Mouse (Mus musculus) layer of hippocampus, adult 18-20 months (tissue): Measurements from ENCODE around the gene Usp54. TPM values are rescaled to one million over a fixed set of nuclear protein-coding genes. Genes with fewer than 3 reads are reported as not detected.
"Not testable (repeated sequence)": the region's sequence is repeated elsewhere in the genome, so short reads cannot be mapped to it uniquely, and the experiment has no call there.

Experiments
- DNase-seq, 2 experiments: peaks; one replicate each; pipeline ENCODE4 v3.0.0; 2022; ENCODE audit warnings: low spot score in 2 of 2
- total RNA-seq, 2 experiments: library from RNA; stranded (reverse); gene quantifications; 2 replicates each; pipeline ENCODE4 v1.2.3; 2021

Gene Usp54
- total RNA-seq, 2 experiments from 2014 or later = 58.7 to 59.4 TPM

DNA sequence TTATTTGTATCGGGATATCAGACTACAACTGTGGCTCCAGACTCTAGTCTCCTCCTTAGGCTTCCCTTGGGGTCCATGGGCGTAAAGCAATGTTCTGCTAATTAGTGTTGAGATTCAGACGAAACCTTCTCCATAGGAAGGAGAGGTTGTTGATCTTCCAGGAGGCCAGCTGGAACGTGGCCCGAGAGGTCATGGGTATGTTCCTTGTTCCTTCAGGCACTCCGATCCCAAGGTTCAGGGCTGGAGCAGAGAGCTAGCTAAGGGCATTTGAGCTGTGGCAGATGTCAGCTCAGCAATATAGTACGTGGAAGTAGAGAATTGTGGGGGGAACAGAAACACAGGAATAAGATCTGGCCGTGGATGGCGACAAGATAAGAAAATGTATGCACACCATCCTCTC lies 14.9 kb upstream of the Usp54 start:
- no peak for DNase-seq

DNA sequence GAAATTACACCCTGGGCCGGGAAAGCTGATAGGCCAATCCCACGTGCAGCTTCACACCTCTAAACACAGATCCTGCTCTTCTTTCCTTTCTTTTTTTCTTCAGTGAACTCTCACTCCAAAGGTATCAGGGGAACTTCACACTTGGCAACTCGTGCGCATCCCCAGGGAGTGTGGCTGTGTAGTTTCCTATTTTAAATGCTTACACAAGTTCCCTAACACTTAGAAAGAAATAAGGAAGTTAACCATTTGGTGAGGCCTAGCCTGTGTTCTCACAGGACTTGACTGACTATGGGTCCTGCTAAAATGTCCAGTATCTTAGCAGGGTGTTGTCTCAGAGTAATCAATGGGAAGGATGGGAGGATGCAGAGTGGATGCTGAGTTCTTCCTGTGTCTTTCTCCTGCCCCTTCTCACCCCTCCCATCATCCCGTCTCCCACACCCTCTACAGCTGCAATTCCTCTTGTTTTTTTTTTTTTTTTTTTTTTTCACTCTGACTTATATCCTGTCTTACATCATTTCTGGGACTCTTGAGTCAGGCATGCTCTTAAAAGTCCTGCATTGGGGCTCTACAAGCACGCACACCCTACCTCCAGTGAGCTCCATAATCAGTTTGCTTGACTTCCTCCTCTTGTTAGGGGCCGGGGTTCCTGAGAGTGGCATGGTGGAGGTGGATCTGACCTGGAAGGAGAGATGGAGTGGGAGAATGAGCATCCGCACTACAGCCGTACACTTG lies 14.0 kb upstream of the Usp54 start:
- DNase-seq = no peak

GRCm38 (mm10) chr14:20651722-20652256 lies 10.9 kb upstream of the Usp54 start:
- DNase-seq = no peak

DNA sequence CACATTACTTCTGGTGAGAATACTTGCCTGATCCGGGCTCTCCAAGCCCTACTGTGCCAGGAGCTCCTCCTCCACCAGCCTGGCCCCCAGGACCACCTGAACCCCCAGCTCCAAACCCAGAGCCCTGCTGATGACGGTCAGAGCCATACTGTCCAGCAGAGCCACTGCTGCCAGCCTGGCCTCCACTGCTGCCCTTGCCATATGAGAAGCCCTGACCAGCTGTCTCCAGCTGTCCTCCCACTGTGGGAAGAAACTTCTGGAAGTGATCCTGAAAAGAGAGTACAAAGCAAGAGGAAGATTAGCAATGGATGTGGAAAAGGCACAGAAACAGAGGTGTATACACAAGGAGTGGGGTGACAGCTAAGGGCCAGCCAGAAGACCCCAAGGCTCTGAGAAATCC lies 10.1 kb upstream of the Usp54 start:
- DNase-seq = no peak

GRCm38 (mm10) chr14:20646381-20646780 lies 5.5 kb upstream of the Usp54 start:
- no peak for DNase-seq

DNA sequence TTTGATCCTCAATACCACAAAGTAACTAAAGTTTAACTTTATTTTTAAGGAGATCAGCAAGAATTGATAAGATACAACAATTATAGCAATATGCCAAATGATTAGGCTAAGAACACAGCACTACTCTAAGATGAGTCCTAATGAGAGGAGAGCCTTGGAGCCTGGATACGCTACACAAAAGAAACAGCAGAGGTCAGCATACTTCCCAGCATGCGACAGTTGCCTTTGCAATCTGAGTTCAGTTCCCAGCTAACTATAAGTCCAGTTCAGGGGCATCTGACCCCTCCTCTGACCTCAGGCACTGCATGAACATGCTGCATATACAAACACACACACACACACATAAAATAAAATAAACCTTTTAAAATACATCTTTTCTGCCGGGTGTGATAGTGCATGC lies 4.7 kb upstream of the Usp54 start:
- DNase-seq = no peak

DNA sequence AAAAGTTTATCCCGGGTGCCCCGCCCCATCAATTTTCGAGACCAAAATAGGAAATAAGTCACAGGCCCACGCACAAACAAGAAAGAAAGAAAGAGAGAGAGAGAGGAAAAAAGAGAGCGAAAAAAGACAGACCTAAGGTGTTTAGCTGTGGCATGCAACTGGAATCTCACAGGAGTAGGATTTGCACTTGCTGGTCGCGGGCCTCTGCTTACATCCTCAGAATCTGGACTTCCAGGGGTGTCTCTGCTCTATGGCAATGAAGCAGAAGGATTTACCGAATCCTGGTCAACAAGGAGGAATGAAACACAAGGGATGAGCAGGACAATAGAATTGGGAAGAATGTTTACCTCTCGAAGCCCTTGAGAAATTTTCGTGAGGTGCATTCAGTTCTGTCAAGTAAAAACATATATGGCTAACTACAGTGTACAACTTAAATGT lies 594 bp upstream of the Usp54 start:
- DNase-seq = no peak

DNA sequence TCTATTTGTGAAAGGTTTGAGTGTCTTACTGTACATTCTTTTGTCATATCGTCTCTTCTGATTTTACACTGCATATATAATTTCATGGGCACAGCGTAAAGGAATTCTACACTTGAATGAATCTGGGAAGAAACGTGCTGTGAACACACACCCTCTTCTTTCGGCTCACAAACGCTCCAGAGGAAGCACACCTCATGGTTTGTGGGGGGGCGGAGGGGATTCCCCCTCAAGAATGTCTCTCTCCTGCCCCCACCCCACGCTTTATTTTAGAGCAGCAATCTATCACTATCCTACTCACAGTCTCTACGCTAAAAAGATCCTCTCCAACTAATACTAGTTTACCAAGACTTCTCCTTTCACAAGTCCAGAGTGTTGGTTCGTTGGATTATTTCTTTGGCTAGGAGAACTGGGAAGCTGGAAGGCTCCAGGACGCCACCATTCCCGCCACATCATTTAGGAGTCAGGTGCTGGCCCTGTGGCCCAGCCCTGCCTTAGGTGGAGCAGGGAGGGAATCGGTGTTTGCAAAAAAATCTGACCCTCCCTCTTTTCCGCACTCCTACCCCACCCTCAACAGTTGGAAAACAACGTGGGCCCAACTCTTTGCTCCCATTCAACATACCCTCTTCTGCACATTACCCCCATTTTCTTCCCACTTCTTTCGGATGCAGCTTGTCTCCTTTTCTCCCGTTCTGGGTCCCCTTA lies 794 bp downstream of the Usp54 start:
- DNase-seq = no peak

- no peak for DNase-seq
Measured at GRCm38 (mm10) chr14:20638702-20639101, 2.2 kb downstream of the Usp54 start.

DNA sequence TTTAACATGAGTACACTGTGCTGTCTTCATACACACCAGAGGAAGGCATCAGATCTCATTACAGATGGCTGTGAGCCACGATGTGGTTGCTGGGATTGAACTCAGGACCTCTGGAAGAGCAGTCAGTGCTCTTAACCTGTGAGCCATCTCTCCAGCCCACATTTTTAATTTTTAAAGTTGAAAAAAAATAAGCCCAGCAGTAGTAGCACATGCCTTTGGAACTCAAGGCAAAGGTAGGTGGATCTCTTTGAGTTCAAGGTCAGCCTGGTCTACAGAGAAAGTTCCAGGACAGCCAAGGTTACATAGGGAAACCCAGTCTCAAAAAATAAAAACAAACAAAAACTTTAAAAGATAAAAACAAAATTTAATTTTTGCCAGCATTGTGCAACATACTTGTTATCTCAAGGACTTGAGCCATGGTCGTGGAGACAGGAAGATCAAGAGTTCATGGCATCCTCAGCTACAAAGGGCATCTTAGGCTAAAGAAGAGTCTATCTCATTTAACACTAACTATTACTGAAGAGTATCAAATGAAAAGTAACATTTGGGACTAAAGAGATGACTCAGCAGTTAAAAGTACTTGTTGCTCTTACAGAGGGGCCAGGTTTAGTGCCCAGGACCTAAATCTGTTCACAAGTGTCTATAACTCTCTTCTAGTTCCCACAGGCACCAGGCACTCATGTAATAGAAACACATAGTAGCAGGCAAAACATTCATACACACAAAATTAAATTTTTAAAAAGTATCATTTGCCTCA lies 2.9 kb downstream of the Usp54 start:
- no peak for DNase-seq

- DNase-seq = not testable (repeated sequence)
Measured at GRCm38 (mm10) chr14:20636968-20637367, 3.9 kb downstream of the Usp54 start.

DNA sequence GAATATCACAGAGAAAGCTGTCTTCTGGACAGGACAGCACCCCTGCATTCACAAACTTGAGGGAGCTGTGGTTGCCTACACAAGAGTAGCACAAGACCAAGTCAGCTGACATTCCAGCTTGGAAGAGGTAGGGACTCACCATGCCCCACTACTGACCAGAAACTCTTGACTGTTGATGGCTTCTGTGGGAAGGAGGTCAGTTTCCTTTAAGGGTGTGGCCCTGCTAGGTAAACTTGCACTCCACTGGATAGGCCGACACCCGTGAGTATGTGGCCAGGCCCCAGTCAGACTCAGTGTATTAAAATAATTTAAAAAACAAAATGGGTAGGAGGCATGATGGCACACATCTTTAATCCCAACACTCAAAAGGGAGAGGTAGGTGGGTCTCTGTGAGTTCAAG lies 5.3 kb downstream of the Usp54 start:
- no peak for DNase-seq

DNA sequence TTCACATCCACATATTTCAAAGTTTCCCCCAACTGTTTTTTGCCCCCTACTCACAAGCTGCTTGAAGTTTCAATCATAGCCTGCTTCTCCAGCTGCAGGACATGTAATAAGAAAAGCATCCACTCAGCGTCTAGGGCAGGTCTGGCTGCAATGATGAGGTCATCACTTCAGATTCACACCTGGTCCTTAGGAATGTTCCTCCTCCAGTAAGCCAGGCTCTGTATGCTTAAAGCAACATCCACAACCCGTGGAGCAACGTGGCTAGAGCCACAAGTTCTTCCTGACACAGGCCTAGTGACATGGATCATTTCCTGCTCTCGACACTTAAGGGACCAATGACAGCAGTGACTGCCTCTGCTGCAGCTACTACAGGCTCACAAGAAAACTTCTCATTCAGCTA lies 9.6 kb downstream of the Usp54 start:
- DNase-seq = no peak

DNA sequence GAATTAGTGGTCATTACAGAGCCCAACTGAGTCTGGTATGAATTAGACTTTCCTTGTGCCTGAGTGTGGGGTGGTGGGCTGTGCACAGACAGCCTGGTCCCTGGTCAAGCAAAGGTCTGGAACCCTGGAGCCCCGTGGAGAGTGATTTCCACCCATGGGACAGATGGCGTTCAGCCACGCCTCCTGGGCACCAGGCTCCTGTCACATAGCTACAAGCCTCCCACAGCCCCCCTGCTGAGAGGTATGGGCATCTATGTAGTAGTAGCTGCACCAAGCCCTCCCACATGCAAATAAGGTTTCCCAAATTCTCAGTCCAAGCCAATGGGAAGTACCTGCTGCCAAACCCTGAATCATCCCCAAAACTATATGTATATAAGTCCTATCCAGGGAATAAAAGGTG lies 13.9 kb downstream of the Usp54 start:
- DNase-seq = no peak

GRCm38 (mm10) chr14:20626447-20626846 lies 14.4 kb downstream of the Usp54 start:
- no peak for DNase-seq

DNA sequence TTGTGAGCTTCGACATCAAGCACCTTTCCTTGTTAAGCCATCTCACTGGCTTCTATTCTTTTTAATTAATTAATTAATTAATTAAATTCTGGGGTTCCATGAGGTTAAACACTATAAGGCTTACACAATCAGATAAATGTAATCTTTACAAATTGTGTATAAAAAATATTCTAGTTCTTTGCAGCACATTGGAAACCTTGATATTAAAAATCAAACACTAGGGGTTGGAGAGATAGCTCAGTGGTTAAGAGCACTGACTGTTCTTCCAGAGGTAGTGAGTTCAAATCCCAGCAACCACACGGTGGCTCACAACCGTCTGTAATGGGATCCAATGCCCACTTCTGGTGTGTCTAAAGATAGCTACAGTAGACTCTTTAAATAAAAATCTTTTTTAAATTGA lies 18.0 kb downstream of the Usp54 start:
- no peak for DNase-seq

DNA sequence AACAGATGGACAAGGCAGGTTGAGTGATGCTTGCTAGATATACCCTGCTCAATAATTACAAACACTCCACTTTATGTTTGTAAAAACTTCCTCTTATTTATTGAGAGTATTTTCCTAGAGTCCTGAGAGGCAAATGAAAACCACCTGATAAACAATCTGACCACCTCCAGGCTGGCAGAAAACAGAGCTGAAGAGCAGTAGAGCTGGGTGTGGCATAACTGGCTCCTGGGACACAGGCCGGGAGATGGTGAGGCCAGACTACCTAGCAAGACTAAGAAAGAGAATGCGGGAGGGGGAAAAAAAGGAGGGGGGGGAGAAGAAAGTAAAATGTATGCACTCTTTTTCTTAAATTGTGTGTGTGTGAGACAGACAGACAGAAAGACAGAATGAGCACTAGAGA lies 18.5 kb downstream of the Usp54 start:
- no peak for DNase-seq

DNA sequence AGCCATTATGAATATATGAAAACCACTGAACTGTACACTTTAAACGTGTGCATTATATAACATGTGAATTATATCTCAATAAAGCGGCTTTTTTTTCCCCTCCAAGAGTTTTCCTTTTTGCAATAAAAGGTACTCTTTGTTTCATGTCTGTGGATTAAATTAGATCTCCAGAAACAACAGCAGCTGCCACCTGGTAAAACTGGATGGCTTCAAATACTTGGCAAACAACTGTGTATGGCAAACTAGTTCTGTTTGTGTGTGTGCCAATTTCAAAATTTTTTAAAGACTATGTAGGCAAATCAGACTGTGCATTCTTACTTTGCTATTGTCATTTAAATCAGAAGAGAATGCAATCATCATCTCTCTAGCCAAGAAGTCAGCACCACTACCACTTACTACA lies 19.0 kb downstream of the Usp54 start:
- DNase-seq = peak in 1 of 2 experiments; percentile 76

GRCm38 (mm10) chr14:20619131-20619530 lies 21.7 kb downstream of the Usp54 start:
- DNase-seq = peak in 1 of 2 experiments; percentile 39

DNA sequence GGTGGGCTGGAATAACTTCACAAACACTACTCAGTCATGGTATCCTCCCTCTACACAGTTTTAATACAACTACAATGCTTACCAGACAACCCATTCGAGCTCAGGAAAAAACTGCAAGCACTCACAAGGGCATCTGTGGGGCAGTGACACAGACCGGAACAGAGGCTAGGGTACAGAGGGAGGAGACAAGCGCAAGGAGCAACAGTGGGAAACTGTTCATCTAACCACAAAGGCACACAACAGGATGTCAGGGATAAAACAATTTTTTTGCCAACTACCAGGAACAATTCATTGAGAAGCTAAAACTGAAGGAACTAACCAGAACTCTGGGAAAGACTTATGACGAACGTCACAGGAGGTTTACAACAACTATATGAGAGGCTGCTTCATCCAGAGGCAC lies 22.7 kb downstream of the Usp54 start:
- peak in 1 of 2 experiments; percentile 49 for DNase-seq

DNA sequence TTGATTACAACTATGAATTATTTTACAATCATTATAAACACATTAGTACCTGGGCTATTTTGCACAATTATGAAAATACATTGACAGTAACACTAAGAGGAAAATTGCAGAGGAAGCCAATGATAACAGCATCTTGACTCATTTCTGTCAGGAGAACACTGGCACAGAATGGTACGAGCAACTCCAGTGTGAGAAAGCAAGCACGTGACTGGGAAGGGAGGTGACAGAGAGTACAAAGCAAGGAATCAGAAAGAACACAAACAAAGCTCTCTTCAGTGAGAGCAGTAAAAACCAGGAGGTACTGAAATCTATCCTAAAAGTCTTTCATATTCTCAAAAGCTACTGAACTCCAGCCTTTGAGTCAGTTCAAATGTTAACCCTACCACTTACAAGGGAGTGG lies 24.4 kb downstream of the Usp54 start:
- peak in 1 of 2 experiments; percentile 60 for DNase-seq

- DNase-seq = no peak
Measured at GRCm38 (mm10) chr14:20615075-20615474, 25.8 kb downstream of the Usp54 start.
